Mouse (Mus musculus): ENCODE results near the gene Slc41a3.

DNA sequence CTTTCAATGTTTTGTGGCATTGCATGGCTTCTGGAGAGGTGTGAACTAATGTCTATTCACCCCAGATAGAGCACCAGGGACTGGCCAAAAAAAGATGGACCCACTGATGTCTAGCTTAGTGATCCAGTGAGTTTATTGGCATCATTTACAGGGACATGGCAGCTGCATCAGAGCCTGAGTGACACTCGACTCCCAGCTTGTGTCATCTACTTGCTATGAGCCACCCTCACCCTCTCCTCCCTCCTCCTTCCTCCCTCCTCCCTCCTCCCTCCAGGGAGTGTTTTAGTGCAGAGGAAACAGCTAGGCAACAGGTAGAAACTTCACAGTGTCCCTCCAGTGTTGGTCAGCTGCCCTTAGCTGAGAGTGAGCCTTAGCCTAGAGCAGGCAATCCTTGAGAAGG is 9.6 kb upstream of the Slc41a3 start:
- TF ChIP-seq CTCF (IDR thresholded peaks at IDR 0.05; ENCODE audit: borderline replicate concordance, insufficient read depth, low read length) (no peak), POLR2A (IDR thresholded peaks at IDR 0.05; ENCODE audit: low read depth, low read length) (no peak)

Data from embryonic fibroblast, embryonic 13.5 days (primary cell).